Mouse (Mus musculus): ENCODE data around the gene Pfkfb4. TPM values are rescaled to one million over a fixed set of nuclear protein-coding genes. Genes with fewer than 3 reads are reported as not detected.
A peak's percentile ranks its signal among the peaks of the same experiment; 100 is the strongest.

Pfkfb4 gene
- polyA plus RNA-seq, 1 experiment from 2014 or later: 12.2 TPM

DNA sequence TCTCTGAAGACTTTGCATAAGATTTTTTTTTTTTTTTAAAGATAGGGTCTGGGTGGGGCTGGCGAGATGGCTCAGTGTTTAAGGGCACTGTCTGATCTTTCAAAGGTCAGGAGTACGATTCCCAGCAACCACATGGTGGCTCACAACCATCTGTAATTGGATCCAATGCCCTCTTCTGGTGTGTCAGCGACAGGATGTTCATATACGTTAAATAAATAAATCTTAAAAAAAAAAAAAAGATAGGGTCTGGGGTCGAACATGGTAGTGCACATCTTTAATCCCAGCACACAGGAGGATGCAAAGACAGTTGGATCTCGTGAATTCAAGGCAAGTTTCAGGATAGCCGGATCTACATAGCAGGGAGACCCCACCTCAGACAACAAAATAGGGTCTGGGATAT lies 57.7 kb downstream of the Pfkfb4 start:
- no peak overlapping the region for H3K27ac ChIP-seq (replicated peaks)
- WGBS: 76% methylated on average over 7 of the region's 7 CpGs
- H3K4me1 ChIP-seq: peaks cover 13% of the 10 kb centered on the region
- no peaks in the 10 kb centered on the region for H3K9me3 ChIP-seq
- DNase-seq (ENCODE audit: low spot score): no peak
- no peaks in the 10 kb centered on the region for H3K27me3 ChIP-seq (replicated peaks; ENCODE audit: low read depth, poor library complexity, severe bottlenecking)
- H3K4me3 ChIP-seq: no peak overlapping the region
- H3K36me3 ChIP-seq (replicated peaks): peaks cover 27% of the 10 kb centered on the region

DNA sequence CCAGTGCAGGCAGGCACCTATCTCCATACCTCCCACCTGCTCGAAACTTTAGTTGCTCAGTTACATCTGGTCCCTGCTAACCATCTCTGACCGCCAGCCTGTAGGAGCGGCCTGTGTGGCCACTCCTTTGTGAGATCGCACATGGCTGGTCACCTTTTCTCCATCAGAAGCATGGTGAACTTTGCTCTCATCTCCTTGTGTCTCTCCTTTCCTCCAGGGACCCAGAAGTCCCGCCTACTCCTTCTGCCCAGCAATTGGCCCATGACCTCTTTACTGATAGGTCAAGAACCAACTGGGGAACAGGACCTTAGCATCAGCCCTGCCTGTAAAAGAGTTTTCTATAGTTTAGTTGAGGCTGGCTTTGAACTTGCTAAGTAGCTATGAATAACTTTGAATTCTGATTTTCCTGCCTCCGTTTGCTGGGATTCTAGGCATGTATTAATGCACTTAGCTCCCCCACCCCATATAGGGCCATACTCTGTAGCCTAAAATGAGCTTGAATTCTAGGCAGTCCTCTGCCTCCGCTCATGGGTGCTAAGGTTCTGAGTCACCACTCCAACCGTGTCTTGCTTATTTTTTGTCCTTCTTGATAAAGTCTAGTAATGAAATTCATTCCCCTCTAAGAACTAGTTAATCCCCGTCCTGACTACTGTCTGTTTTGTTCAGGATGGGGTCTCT lies 58.6 kb downstream of the Pfkfb4 start:
- no peak overlapping the region for H3K4me3 ChIP-seq
- peaks cover 21% of the 10 kb centered on the region for H3K4me1 ChIP-seq
- no peaks in the 10 kb centered on the region for H3K27me3 ChIP-seq (replicated peaks; ENCODE audit: low read depth, poor library complexity, severe bottlenecking)
- H3K27ac ChIP-seq (replicated peaks): no peak overlapping the region
- 83% methylated on average over 9 of the region's 9 CpGs for WGBS
- no peaks in the 10 kb centered on the region for H3K9me3 ChIP-seq
- peaks cover 27% of the 10 kb centered on the region for H3K36me3 ChIP-seq (replicated peaks)
- no peak for DNase-seq (ENCODE audit: low spot score)

DNA sequence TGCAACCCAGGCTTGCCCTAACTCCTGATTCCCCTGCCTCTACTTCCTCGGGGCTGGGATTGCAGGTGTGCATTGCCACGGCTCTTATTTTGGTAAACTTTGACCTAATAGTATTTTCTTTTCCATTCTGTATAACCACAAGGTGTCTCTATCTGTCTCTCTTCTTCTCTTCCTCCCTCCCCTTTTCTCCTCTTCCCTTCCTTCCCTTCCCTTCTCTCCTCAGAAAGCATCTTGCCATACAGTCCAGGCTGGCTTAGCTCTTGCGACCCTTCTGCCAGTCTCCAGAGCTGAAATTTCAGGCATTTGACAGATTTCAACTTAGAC lies 59.1 kb downstream of the Pfkfb4 start:
- H3K4me1 ChIP-seq: peaks cover 26% of the 10 kb centered on the region
- no peaks in the 10 kb centered on the region for H3K27me3 ChIP-seq (replicated peaks; ENCODE audit: low read depth, poor library complexity, severe bottlenecking)
- WGBS: 76% methylated on average over 3 of the region's 3 CpGs
- H3K9me3 ChIP-seq: no peaks in the 10 kb centered on the region
- peaks cover 27% of the 10 kb centered on the region for H3K36me3 ChIP-seq (replicated peaks)
- no peak overlapping the region for H3K27ac ChIP-seq (replicated peaks)
- H3K4me3 ChIP-seq: no peak overlapping the region
- no peak for DNase-seq (ENCODE audit: low spot score)

DNA sequence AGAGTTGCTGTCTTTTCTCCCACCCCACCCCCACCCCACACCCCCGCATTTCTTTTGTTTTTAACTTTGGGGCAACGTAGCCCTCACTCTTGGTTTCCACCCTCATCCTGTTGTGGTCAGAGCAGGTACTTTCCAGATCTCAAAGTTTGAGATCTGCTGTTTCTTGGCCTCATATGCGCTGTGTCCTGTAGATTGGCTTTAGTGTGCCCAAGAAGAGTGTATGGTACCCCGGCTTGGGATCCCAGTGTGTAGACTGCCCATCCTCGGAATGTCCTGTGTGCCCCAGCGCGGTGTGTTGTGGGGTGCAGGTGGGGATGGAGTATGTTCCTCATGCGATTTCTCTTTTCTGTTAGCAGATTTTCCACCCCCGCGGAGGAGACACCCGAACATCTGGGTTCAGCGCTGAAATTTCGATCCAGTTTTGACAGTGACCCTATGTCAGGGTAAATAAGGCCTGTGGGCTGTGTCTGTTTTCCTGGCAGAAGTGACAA lies 59.5 kb downstream of the Pfkfb4 start:
- Histone ChIP-seq H3K4me1 (peaks cover 26% of the 10 kb centered on the region), H3K36me3 (replicated peaks) (peaks cover 29% of the 10 kb centered on the region), H3K27me3 (replicated peaks; ENCODE audit: low read depth, poor library complexity, severe bottlenecking) (no peaks in the 10 kb centered on the region), H3K9me3 (no peaks in the 10 kb centered on the region), H3K4me3 (no peak overlapping the region), H3K27ac (replicated peaks) (no peak overlapping the region)
- DNase-seq (ENCODE audit: low spot score): no peak
- WGBS: 90% methylated on average over 13 of the region's 13 CpGs

DNA sequence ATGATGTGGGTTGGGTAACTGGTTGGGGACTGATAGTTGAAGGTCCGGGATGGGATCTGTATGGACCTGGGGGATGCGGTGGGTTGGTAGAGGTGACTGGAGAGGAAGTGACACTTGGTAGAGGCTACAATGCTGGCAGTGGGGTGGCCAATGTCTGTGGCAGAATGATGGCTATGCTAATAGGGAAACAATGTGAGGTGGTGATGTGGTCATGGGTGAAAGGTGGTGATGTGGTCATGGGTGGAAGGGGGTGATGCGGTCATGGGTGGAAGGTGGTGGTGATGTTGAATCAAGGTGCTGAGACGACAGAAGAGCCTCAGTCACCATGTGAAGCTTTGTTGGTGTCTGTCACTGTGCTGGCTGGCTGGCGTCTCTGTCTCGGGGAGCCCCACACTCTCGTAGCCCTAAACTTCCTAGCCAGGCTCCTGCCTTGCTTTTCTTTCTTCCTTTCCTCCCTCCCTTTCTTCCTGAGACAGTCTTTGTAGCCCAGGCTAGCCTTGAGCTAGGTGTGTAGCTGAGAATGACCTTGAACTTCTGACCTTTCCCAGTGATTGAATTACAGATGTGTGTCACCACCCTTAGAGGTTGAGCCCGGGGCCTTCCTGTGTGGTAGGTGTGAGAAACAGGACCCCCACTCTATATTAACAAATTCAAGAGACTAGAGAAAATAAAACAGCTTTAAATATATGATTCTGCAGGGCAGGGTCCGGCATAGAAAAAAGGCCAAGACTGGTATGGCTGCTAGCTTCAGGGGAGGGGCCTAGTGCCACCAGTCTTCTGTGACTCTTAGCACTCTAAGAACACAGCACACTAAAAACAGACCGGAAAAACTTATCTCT lies 60.3 kb downstream of the Pfkfb4 start:
- no peaks in the 10 kb centered on the region for H3K9me3 ChIP-seq
- no peak overlapping the region for H3K4me3 ChIP-seq
- H3K27me3 ChIP-seq (replicated peaks; ENCODE audit: low read depth, poor library complexity, severe bottlenecking): no peaks in the 10 kb centered on the region
- DNase-seq (ENCODE audit: low spot score): no peak
- H3K27ac ChIP-seq (replicated peaks): no peak overlapping the region
- H3K4me1 ChIP-seq: peaks cover 26% of the 10 kb centered on the region
- peaks cover 34% of the 10 kb centered on the region for H3K36me3 ChIP-seq (replicated peaks)
- 89% methylated on average over 10 of the region's 10 CpGs for WGBS

DNA sequence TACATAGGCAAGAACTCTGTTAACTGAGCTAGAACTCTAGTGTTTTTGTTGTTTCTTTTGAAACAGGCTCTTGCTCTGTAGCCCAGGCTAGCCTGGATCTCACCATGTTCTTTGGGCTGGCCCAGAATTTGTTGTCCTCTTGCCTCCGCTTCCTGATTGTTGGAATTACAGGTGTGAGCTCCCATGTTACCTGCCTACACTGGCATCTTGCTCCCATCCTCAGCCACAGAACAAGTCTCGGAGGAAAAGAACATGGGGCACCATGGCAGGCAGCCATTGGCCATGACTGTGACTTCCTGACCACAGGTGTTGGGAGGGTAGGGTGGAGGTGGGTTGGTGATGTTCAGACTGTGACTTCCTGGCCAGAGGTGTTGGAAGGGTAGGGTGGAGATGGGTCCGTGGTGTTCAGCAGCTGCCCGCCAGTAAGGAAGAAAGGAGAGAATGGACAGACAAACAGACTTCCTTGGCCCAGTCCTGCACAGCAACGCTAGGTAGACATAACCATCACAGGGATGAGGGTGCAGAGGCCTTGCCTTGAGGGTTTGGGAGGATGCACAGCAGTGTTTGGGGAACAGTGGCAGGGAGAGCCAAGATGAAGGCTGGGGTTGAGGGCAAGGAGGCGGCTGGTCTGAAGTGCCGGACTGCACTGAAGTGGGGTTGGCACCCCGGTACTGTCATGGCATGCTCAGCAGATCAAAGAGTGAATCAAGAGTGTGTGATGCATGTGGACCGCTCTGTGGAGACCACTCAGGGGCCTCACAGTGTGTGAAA lies 61.1 kb downstream of the Pfkfb4 start:
- Histone ChIP-seq H3K27ac (replicated peaks) (no peak overlapping the region), H3K9me3 (no peaks in the 10 kb centered on the region), H3K4me3 (no peak overlapping the region), H3K4me1 (peaks cover 26% of the 10 kb centered on the region), H3K27me3 (replicated peaks; ENCODE audit: low read depth, poor library complexity, severe bottlenecking) (no peaks in the 10 kb centered on the region), H3K36me3 (replicated peaks) (peaks cover 42% of the 10 kb centered on the region)
- no peak for DNase-seq (ENCODE audit: low spot score)
- 90% methylated on average over 9 of the region's 9 CpGs for WGBS

DNA sequence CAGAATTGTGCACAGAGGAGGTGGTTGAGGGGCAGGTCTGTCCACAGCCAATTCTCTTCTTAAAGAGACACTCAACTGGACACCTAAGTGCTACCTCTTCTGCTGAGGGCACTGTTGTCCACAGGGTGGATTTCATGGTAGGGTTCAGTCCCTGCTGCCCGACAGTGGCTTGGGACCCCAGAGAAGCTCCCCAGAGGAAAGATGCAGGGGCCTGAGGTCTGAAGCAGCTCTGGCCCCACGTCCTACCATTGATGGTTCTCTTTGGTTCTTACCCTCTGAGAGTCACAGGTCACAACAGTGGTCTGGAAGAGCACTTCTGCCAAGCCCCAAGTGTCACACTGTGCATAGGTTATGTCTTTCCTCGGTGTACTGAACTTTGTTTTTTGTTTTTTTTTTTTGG lies 61.8 kb downstream of the Pfkfb4 start:
- 0 out of 2 replicates have a peak overlapping the region, but pooled peaks have one; percentile 42 for H3K27ac ChIP-seq (replicated peaks)

DNA sequence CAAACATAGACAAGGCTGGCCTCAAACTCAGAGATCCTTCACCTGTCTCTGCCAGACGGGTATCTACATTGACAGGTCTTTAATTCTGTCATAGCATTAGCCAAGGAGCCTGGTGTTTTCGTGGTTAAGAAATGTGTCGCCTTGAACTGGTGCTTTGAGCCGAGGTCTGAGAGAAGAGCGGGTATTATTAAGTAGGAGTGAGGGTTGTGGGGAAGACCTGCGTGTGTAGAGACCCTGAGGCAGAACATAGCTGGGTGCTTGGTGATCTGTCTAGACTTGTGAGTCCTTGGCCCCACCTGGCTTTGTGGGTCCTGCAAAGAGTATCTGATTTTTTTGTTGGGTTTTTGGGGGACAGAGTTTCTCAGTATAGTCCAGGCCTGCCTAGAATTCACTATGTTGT lies 62.3 kb downstream of the Pfkfb4 start:
- peaks cover 32% of the 10 kb centered on the region for H3K4me1 ChIP-seq
- H3K27ac ChIP-seq (replicated peaks): peak overlapping the region; percentile 74; the same call in 1 of the 2 replicates
- DNase-seq (ENCODE audit: low spot score): no peak
- no peaks in the 10 kb centered on the region for H3K9me3 ChIP-seq
- 77% methylated on average over 6 of the region's 6 CpGs for WGBS
- no peaks in the 10 kb centered on the region for H3K27me3 ChIP-seq (replicated peaks; ENCODE audit: low read depth, poor library complexity, severe bottlenecking)
- no peak overlapping the region for H3K4me3 ChIP-seq
- H3K36me3 ChIP-seq (replicated peaks): peaks cover 44% of the 10 kb centered on the region

More for the DNA sequence above, 61.8 kb downstream of the Pfkfb4 start:
- H3K36me3 ChIP-seq (replicated peaks): peaks cover 44% of the 10 kb centered on the region
- no peak overlapping the region for H3K4me3 ChIP-seq
- peaks cover 27% of the 10 kb centered on the region for H3K4me1 ChIP-seq
- no peaks in the 10 kb centered on the region for H3K9me3 ChIP-seq
- no peak for DNase-seq (ENCODE audit: low spot score)
- 80% methylated on average over 3 of the region's 3 CpGs for WGBS
- H3K27me3 ChIP-seq (replicated peaks; ENCODE audit: low read depth, poor library complexity, severe bottlenecking): no peaks in the 10 kb centered on the region

DNA sequence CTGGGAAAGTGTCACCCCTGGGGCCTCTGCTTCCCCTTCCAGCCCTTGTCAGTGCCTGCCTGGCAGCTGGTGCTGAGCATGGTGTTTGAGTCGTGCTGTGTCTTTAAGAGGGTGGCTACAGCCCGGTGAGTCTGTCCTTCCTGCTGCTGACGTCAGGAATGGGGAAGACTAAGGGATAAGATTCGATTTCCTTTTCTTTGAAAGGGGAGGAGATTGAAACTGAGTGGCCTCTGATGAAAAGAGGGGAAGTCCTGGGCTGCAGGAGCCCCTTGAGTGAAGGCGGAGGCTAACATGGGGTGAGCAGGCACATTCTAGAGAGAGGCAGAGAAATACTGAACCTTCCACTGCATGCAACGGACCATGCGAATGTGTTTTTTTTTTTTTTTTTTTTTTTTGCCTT lies 63.1 kb downstream of the Pfkfb4 start:
- DNase-seq (ENCODE audit: low spot score): peak; percentile 66
- Histone ChIP-seq H3K9me3 (no peaks in the 10 kb centered on the region), H3K27ac (replicated peaks) (peak overlapping the region; percentile 74), H3K36me3 (replicated peaks) (peaks cover 45% of the 10 kb centered on the region), H3K4me1 (peaks cover 39% of the 10 kb centered on the region), H3K4me3 (peak overlapping the region; percentile 42), H3K27me3 (replicated peaks; ENCODE audit: low read depth, poor library complexity, severe bottlenecking) (no peaks in the 10 kb centered on the region)
- WGBS: 7% methylated on average over 7 of the region's 7 CpGs

DNA sequence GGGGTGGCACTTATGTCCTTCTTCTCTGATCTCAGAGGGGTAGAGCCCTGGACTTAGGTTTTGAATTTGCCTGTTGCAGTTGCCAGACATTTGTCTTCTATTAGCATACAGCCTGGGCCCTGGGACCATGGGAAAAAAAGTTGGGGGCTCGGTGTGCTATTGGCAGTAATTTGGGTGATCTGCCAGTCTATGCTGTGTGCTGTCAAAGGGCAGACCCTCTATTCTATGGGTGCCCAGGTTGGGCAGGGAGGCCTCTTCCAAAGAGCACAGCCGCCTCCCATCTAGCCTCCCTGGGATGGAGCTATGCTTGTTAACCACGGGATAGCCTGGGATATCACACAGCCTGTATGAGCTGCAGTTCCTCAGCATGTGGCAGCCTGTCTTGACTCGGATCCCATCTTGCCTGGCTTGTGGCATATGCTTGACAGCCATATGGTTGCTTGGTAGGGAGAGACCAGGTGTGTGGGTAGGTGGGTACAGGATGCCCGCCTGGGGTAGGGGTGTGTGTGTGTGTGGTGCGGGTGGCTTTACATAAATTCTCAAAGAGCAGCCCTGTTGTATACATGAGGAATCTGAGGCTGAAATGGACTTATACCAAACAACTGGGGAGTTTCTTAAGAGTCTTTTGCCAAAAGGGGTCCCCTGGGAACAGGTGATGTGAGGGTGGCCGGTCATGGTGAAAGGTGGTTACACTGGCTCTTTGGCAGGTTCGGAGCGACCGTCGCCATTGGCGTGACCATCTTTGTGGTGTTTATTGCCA lies 63.9 kb downstream of the Pfkfb4 start:
- peaks cover 37% of the 10 kb centered on the region for H3K4me1 ChIP-seq
- DNase-seq (ENCODE audit: low spot score): no peak
- H3K9me3 ChIP-seq: no peaks in the 10 kb centered on the region
- peaks cover 49% of the 10 kb centered on the region for H3K36me3 ChIP-seq (replicated peaks)
- peak overlapping the region; percentile 42 for H3K4me3 ChIP-seq
- H3K27ac ChIP-seq (replicated peaks): peak overlapping the region; percentile 74
- WGBS: 90% methylated on average over 12 of the region's 12 CpGs
- H3K27me3 ChIP-seq (replicated peaks; ENCODE audit: low read depth, poor library complexity, severe bottlenecking): no peaks in the 10 kb centered on the region

DNA sequence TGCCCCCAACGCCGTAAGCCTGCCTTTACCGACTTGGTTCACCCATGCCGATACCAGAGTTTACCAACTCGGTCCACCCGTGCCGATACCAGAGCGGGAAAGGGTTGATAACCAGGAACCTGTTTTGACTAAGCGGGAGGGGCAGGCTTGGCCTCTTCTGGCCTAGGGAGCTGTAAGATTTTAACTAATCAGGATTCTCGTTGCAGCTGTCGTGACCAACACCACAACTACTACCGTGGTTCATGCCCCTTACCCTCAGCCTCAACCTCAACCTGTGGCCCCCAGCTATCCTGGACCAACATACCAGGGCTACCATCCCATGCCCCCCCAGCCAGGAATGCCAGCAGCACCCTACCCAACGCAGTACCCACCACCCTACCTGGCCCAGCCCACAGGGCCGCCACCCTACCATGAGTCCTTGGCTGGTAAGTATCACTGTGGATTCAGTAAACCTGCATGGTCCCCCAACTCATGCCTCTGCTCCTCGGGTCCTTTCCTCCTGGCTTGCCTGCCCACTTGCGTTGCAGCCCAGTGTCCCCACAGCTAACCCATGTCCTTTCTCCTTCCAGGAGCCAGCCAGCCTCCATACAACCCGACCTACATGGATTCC lies 64.6 kb downstream of the Pfkfb4 start:
- H3K9me3 ChIP-seq: no peaks in the 10 kb centered on the region
- H3K27ac ChIP-seq (replicated peaks): no peak overlapping the region
- peaks cover 37% of the 10 kb centered on the region for H3K4me1 ChIP-seq
- H3K36me3 ChIP-seq (replicated peaks): peaks cover 56% of the 10 kb centered on the region
- H3K4me3 ChIP-seq: no peak overlapping the region
- H3K27me3 ChIP-seq (replicated peaks; ENCODE audit: low read depth, poor library complexity, severe bottlenecking): no peaks in the 10 kb centered on the region
- 93% methylated on average over 17 of the region's 17 CpGs for WGBS
- DNase-seq (ENCODE audit: low spot score): no peak

All from embryonic facial prominence, embryonic 10.5 days (tissue).